Mouse (Mus musculus) myocyte (in vitro differentiated cells): ENCODE data around the gene Tmem234. TPM values are rescaled to one million over a fixed set of nuclear protein-coding genes. Genes with fewer than 3 reads are reported as not detected.

Experiments used
- H3K27me3 ChIP-seq: one replicate; pipeline ENCODE4 v1.6.1; 2011; ENCODE audit not compliant: control insufficient read depth, insufficient read depth, insufficient read length
- H3K36me3 ChIP-seq: one replicate; pipeline ENCODE4 v1.6.1; 2011; ENCODE audit not compliant: control insufficient read depth, insufficient read depth
- H3K4me2 ChIP-seq: one replicate; pipeline ENCODE4 v1.6.1; 2011; ENCODE audit warnings: low read depth, control low read depth
- H3K4me3 ChIP-seq: one replicate; pipeline ENCODE4 v1.5.1; 2011; ENCODE audit warnings: mild to moderate bottlenecking, control low read depth, moderate library complexity
- H3K79me2 ChIP-seq: one replicate; pipeline ENCODE4 v1.6.1; 2011; ENCODE audit not compliant: control insufficient read depth, insufficient read depth
- H3ac ChIP-seq: one replicate; pipeline ENCODE4 v1.6.1; 2011; ENCODE audit not compliant: control insufficient read depth, insufficient read length
- CEBPB ChIP-seq: IDR thresholded peaks from 2 replicates; pipeline ENCODE4 v1.6.1; 2011; ENCODE audit warnings: mild to moderate bottlenecking, moderate library complexity; ENCODE audit not compliant: poor library complexity, insufficient read depth, severe bottlenecking
- E2F4 ChIP-seq: IDR thresholded peaks from one replicate; pipeline ENCODE4 v1.6.1; 2011; ENCODE audit warnings: mild to moderate bottlenecking, control low read depth, moderate library complexity; ENCODE audit not compliant: insufficient read depth
- MAX ChIP-seq: IDR thresholded peaks from one replicate; pipeline ENCODE4 v1.6.1; 2011; ENCODE audit warnings: low read depth, mild to moderate bottlenecking, control low read depth
- MYOD1 ChIP-seq, 3 experiments: IDR thresholded peaks; one replicate each; pipeline ENCODE4 v1.6.1; 2011; ENCODE audit warnings: control low read depth in 2 of 3, low read depth in 2 of 3, mild to moderate bottlenecking in 2 of 3, moderate library complexity in 1 of 3; ENCODE audit not compliant: insufficient read length in 2 of 3, control insufficient read depth in 1 of 3
- MYOG ChIP-seq, 3 experiments: IDR thresholded peaks; one replicate each; pipeline ENCODE4 v1.6.1; 2011; ENCODE audit warnings: control low read depth in 2 of 3, low read depth in 2 of 3, mild to moderate bottlenecking in 2 of 3; ENCODE audit not compliant: insufficient read length in 2 of 3, control insufficient read depth in 1 of 3, insufficient read depth in 1 of 3
- POLR2A ChIP-seq: IDR thresholded peaks from one replicate; pipeline ENCODE4 v1.6.1; 2011; ENCODE audit warnings: low read depth, mild to moderate bottlenecking, control low read depth, moderate library complexity; ENCODE audit not compliant: insufficient read length
- POLR2AphosphoS2 ChIP-seq: IDR thresholded peaks from one replicate; pipeline ENCODE4 v1.6.1; 2011; ENCODE audit warnings: low read depth, control low read depth; ENCODE audit not compliant: insufficient read length
- REST ChIP-seq: IDR thresholded peaks from one replicate; pipeline ENCODE4 v1.6.1; 2011; ENCODE audit warnings: mild to moderate bottlenecking, control low read depth, moderate library complexity; ENCODE audit not compliant: insufficient read depth, insufficient read length
- SRF ChIP-seq: IDR thresholded peaks from one replicate; pipeline ENCODE4 v1.6.1; 2011; ENCODE audit warnings: low read depth; ENCODE audit not compliant: control insufficient read depth, insufficient read length
- TCF12 ChIP-seq: IDR thresholded peaks from one replicate; pipeline ENCODE4 v1.6.1; 2011; ENCODE audit warnings: mild to moderate bottlenecking, control low read depth; ENCODE audit not compliant: poor library complexity, insufficient read depth, severe bottlenecking
- TCF3 ChIP-seq: IDR thresholded peaks from one replicate; pipeline ENCODE4 v1.6.1; 2011; ENCODE audit warnings: low read depth, control low read depth; ENCODE audit not compliant: insufficient read length
- USF1 ChIP-seq: IDR thresholded peaks from one replicate; pipeline ENCODE4 v1.6.1; 2011; ENCODE audit warnings: low read depth, mild to moderate bottlenecking, control low read depth, moderate library complexity
- polyA plus RNA-seq: library from polyadenylated mRNA; unstranded; fragments of >200 nt; fragmentation: generic; extraction: Trizol; gene quantifications from one replicate; pipeline ENCODE4 v1.2.1, GENCODE M21; 2012; ENCODE audit warnings: missing spikeins

Gene Tmem234
- polyA plus RNA-seq, 1 experiment, result 220 TPM

DNA sequence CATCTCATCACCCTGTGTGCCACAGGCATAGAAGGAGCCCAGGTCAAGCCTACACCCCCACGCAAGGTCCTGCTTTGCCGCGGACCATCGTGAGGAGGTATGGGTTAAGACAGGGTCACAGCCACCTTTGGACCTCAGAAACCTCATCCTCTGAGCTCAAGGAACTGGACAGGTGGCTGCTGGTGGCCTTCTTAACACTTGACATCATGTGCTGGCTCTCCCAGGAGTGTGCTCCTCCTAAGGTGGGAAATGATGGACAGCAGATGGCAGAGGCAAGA is 27.4 kb upstream of the Tmem234 start:
- H3K4me3 ChIP-seq, result no peak overlapping the region
- H3K4me2 ChIP-seq, result no peak overlapping the region
- no peak for TF ChIP-seq E2F4
- no peak for TF ChIP-seq MAX
- no peak for TF ChIP-seq MYOG (IDR thresholded peaks at IDR 0.05; ENCODE audit: control insufficient read depth in 1 of 3, insufficient read depth in 1 of 3, insufficient read length in 2 of 3, low read depth in 2 of 3)
- no peak for TF ChIP-seq USF1
- no peak for TF ChIP-seq MYOD1 (IDR thresholded peaks at IDR 0.05; ENCODE audit: control insufficient read depth in 1 of 3, insufficient read length in 2 of 3, low read depth in 2 of 3)
- no peak for TF ChIP-seq POLR2AphosphoS2
- TF ChIP-seq REST, result no peak
- TF ChIP-seq POLR2A, result no peak
- H3K79me2 ChIP-seq, result no peaks in the 10 kb centered on the region
- no peaks in the 10 kb centered on the region for H3K27me3 ChIP-seq
- H3K36me3 ChIP-seq, result no peaks in the 10 kb centered on the region
- no peak overlapping the region for H3ac ChIP-seq

DNA sequence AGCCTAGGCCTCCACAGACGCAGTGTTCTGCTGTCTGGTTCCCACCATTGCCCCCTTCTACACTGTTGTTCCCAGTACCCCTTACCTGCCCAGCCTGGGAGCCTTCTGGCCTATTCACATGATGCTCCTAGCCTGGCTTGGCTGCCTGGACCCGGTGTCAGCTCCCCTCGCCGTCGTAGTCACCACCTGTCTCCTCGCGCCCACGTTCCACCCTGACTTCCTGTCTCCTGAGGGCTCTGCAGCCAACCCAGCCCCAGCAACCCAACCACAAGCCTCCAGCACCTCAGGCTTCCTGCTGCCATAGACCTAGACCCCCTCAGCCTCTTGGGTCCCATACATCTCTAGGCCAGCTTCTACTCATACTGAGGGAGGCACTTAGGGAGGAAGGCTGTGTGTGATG is 27.0 kb upstream of the Tmem234 start, which contains the start of gene Lck:
Gene Lck, minus strand, starts transcription at position 212 of the 400 bp plus-strand sequence.
- no peak for TF ChIP-seq SRF
- no peak for TF ChIP-seq E2F4
- no peak for TF ChIP-seq TCF3
- no peak for TF ChIP-seq TCF12
- TF ChIP-seq POLR2AphosphoS2, result no peak
- TF ChIP-seq MYOG (IDR thresholded peaks at IDR 0.05; ENCODE audit: control insufficient read depth in 1 of 3, insufficient read depth in 1 of 3, insufficient read length in 2 of 3, low read depth in 2 of 3), result no peak
- Histone ChIP-seq H3K4me2 (no peak within 1 kb of the TSS), H3K27me3 (no peaks in the 10 kb centered on the region), H3K36me3 (no peaks in the 10 kb centered on the region), H3K4me3 (no peak within 1 kb of the TSS), H3K79me2 (no peaks in the 10 kb centered on the region), H3ac (no peak within 1 kb of the TSS)

DNA sequence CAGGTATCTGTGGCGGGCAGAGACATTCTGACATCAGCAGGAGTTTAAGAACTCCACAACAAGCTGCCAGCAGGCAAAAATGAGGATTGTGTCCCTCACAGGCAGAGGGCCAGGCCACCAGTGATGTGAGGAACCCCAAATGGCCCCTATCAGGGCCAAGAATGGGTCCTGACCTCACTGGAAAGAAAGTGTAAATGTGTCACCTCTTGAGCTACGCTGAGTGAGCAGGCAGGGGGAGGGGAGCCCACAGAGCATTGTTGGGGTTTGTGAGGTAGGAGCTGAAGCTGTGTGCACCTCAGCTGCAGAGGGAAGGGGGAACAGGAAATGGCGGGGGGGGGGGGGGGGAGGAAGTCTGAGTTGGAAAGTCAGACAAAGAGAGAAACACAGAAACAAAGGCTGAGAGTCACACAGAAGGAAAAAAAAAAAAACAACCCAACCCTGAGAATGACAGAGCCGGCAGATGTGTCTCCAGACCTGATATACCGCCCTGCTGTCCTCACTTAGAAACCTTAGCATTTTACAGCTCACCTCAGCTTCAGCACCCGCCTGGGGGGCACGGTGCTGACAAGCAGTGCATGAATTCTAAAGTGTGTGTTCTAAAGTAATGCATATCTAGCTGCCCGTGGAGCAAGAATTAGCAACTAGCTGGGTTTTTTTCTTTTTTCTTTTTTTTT is 25.2 kb upstream of the Tmem234 start:
- Histone ChIP-seq H3K79me2 (no peaks in the 10 kb centered on the region), H3ac (no peak overlapping the region), H3K4me3 (no peak overlapping the region), H3K36me3 (no peaks in the 10 kb centered on the region), H3K27me3 (no peaks in the 10 kb centered on the region), H3K4me2 (peak overlapping the region; percentile 24)
- TF ChIP-seq MYOD1 (IDR thresholded peaks at IDR 0.05; ENCODE audit: control insufficient read depth in 1 of 3, insufficient read length in 2 of 3, low read depth in 2 of 3), result no peak
- TF ChIP-seq CEBPB, result no peak
- no peak for TF ChIP-seq MAX
- TF ChIP-seq E2F4, result no peak
- no peak for TF ChIP-seq REST
- no peak for TF ChIP-seq POLR2A
- TF ChIP-seq MYOG (IDR thresholded peaks at IDR 0.05; ENCODE audit: control insufficient read depth in 1 of 3, insufficient read depth in 1 of 3, insufficient read length in 2 of 3, low read depth in 2 of 3), result no peak
- TF ChIP-seq TCF12, result no peak
- TF ChIP-seq POLR2AphosphoS2, result no peak
- TF ChIP-seq USF1, result no peak
- TF ChIP-seq SRF, result no peak
- no peak for TF ChIP-seq TCF3

DNA sequence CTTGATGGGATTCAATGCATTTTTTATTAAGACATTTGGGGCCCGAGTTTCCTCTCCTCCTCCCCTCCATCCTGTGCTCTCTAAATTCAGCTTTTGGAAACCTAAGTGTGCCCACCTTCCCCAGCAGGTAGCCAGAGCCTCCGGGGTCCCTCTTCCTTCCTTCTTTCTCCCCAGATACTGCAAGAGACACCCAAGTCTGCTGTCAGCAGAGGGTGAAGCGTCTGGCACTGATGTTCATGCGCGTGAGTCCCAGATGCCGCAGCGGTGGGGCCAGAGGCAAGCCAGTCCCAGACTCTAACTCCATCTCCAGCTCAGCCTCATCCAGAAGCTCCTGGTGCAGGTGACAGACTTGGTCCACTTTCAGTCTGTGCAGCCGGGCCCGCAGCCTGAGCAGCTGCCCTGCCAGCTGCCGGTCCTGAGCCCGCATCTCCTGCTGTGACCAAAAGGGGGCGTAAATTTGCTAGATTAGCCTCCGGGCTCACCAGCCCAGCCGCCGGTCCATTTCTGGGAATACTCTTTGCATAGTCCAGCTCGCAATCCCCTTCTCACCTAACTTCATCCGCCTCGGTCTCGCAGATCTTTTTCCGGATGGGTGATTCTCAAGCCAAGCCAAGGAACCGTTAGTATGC is 23.5 kb upstream of the Tmem234 start:
- H3K4me2 ChIP-seq, result no peak overlapping the region
- no peak overlapping the region for H3ac ChIP-seq
- no peak overlapping the region for H3K4me3 ChIP-seq
- H3K27me3 ChIP-seq, result no peaks in the 10 kb centered on the region
- no peak for TF ChIP-seq E2F4
- TF ChIP-seq MYOD1 (IDR thresholded peaks at IDR 0.05; ENCODE audit: control insufficient read depth in 1 of 3, insufficient read length in 2 of 3, low read depth in 2 of 3), result peak in 2 of 3 experiments; percentile 22 to 53
- no peak for TF ChIP-seq MAX
- TF ChIP-seq MYOG (IDR thresholded peaks at IDR 0.05; ENCODE audit: control insufficient read depth in 1 of 3, insufficient read depth in 1 of 3, insufficient read length in 2 of 3, low read depth in 2 of 3), result peak in 2 of 3 experiments; percentile 63 to 68
- no peak for TF ChIP-seq USF1
- no peaks in the 10 kb centered on the region for H3K36me3 ChIP-seq
- H3K79me2 ChIP-seq, result no peaks in the 10 kb centered on the region

DNA sequence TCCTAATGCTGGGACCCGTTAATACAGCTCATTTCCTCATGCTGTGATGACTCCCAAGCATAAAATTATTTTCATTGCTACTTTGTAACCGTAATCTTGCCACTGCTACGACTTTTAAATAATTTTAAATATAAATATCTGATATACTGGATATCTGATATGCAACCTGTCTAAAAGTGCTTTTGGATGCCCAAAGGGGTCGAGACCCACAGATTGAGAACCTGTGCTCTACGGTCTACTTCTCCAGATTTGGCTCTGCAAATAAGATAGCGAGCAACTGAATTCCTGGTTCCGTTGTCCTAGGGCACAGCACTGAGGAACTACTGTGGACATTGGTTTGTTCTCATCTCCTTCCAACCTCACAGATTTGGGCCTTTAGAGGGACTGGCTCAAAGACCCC is 22.8 kb upstream of the Tmem234 start:
- H3K79me2 ChIP-seq, result no peaks in the 10 kb centered on the region
- TF ChIP-seq TCF3 (no peak), MYOD1 (IDR thresholded peaks at IDR 0.05; ENCODE audit: control insufficient read depth in 1 of 3, insufficient read length in 2 of 3, low read depth in 2 of 3) (no peak), MAX (no peak), REST (no peak), SRF (no peak), USF1 (no peak), CEBPB (no peak), POLR2AphosphoS2 (no peak), MYOG (IDR thresholded peaks at IDR 0.05; ENCODE audit: control insufficient read depth in 1 of 3, insufficient read depth in 1 of 3, insufficient read length in 2 of 3, low read depth in 2 of 3) (no peak), POLR2A (no peak), TCF12 (no peak)
- no peak overlapping the region for H3ac ChIP-seq
- no peak overlapping the region for H3K4me3 ChIP-seq
- no peak overlapping the region for H3K4me2 ChIP-seq
- no peaks in the 10 kb centered on the region for H3K27me3 ChIP-seq
- H3K36me3 ChIP-seq, result no peaks in the 10 kb centered on the region
